Mouse (Mus musculus) 3134 (cell line): ENCODE data around the gene Tex47.
A peak's percentile ranks its signal among the peaks of the same experiment; 100 is the strongest.

Experiments used
- DNase-seq: peaks from one replicate; pipeline ENCODE4 v3.0.0-alpha.2; 2011; ENCODE audit warnings: low spot score; ENCODE audit not compliant: insufficient read length; ENCODE audit errors: extremely low read depth

Tex47 gene

GRCm38 (mm10) chr5:7303819-7304218, at the start of gene Tex47:
Tex47 (plus strand) TSS chr5:7304119.
- DNase-seq, result no peak

GRCm38 (mm10) chr5:7276659-7277455, 27.1 kb upstream of the Tex47 start:
- peak; percentile 22 for DNase-seq

- DNase-seq, result no peak
Observed at GRCm38 (mm10) chr5:7284336-7284735, 19.6 kb upstream of the Tex47 start.

- DNase-seq, result no peak
Observed at GRCm38 (mm10) chr5:7302969-7303368, 950 bp upstream of the Tex47 start.

- DNase-seq, result no peak
Observed at GRCm38 (mm10) chr5:7325594-7325993, 21.7 kb downstream of the Tex47 start.

GRCm38 (mm10) chr5:7344145-7345010, 40.5 kb downstream of the Tex47 start, which contains the start of gene Zfp804b:
Zfp804b (minus strand) TSS chr5:7344756.
- peak; percentile 1 for DNase-seq

GRCm38 (mm10) chr5:7345011-7345389, 41.1 kb downstream of the Tex47 start:
- DNase-seq, result no peak
